Mouse (Mus musculus) kidney, adult 11 months (tissue): ENCODE data around the gene Zfp566.
A peak's percentile ranks its signal among the peaks of the same experiment; 100 is the strongest.

Experiments used
- DNase-seq: peaks from one replicate; pipeline ENCODE4 v3.0.0; 2022

Gene Zfp566

GRCm38 (mm10) chr7:30053591-30053990 is 36.7 kb downstream of the Zfp566 start:
- no peak for DNase-seq

GRCm38 (mm10) chr7:30050882-30051548 is 39.3 kb downstream of the Zfp566 start, which contains the start of gene Zfp14:
Gene Zfp14 (minus strand): TSS chr7:30051380.
- peak; percentile 82 for DNase-seq

GRCm38 (mm10) chr7:30048126-30048525 is 42.2 kb downstream of the Zfp566 start:
- no peak for DNase-seq

GRCm38 (mm10) chr7:30044354-30044753 is 46.0 kb downstream of the Zfp566 start:
- DNase-seq = no peak

GRCm38 (mm10) chr7:30034331-30034730 is 56.0 kb downstream of the Zfp566 start:
- DNase-seq = no peak

- no peak for DNase-seq
Observed at GRCm38 (mm10) chr7:30031379-30031778, 58.9 kb downstream of the Zfp566 start.

- peak; percentile 11 for DNase-seq
Observed at GRCm38 (mm10) chr7:30030677-30031076, 59.6 kb downstream of the Zfp566 start.

- no peak for DNase-seq
Observed at GRCm38 (mm10) chr7:30028572-30028971, 61.8 kb downstream of the Zfp566 start.
